Mouse (Mus musculus): Measurements from ENCODE around the gene Plch1. TPM values are rescaled to one million over a fixed set of nuclear protein-coding genes. Genes with fewer than 3 reads are reported as not detected.

Plch1 gene
- polyA plus RNA-seq, 3 experiments from 2014 or later: 0.11 to 0.19 TPM; not detected in 1

GRCm38 (mm10) chr3:63852828-63853227 is 46.4 kb downstream of the Plch1 start:
- no peak for ATAC-seq

- ATAC-seq: no peak
These were observed 48.1 kb downstream of the Plch1 start for GRCm38 (mm10) chr3:63851125-63851698.

GRCm38 (mm10) chr3:63849765-63850346 is 49.4 kb downstream of the Plch1 start:
- no peak for ATAC-seq

GRCm38 (mm10) chr3:63844141-63844540 is 55.1 kb downstream of the Plch1 start:
- no peak for ATAC-seq

GRCm38 (mm10) chr3:63842436-63842835 is 56.8 kb downstream of the Plch1 start:
- ATAC-seq: no peak

- ATAC-seq: no peak
These were observed 61.5 kb downstream of the Plch1 start for GRCm38 (mm10) chr3:63837750-63838149.

- no peak for ATAC-seq
These were observed 62.2 kb downstream of the Plch1 start for GRCm38 (mm10) chr3:63836937-63837632.

GRCm38 (mm10) chr3:63835816-63836215 is 63.5 kb downstream of the Plch1 start:
- no peak for ATAC-seq

- no peak for ATAC-seq
These were observed 75.3 kb downstream of the Plch1 start for GRCm38 (mm10) chr3:63823874-63824400.

GRCm38 (mm10) chr3:63822631-63823030 is 76.6 kb downstream of the Plch1 start:
- no peak for ATAC-seq

- ATAC-seq: no peak
These were observed 84.1 kb downstream of the Plch1 start for GRCm38 (mm10) chr3:63815131-63815530.

- ATAC-seq: no peak
These were observed 85.1 kb downstream of the Plch1 start for GRCm38 (mm10) chr3:63814203-63814602.

- no peak for ATAC-seq
These were observed 92.4 kb downstream of the Plch1 start for GRCm38 (mm10) chr3:63806906-63807305.

GRCm38 (mm10) chr3:63805496-63805895 is 93.8 kb downstream of the Plch1 start:
- no peak for ATAC-seq

- no peak for ATAC-seq
These were observed 98.6 kb downstream of the Plch1 start for GRCm38 (mm10) chr3:63800685-63801084.

- no peak for ATAC-seq
These were observed 112.4 kb downstream of the Plch1 start for GRCm38 (mm10) chr3:63786805-63787365.

- no peak for ATAC-seq
These were observed 126.5 kb downstream of the Plch1 start for GRCm38 (mm10) chr3:63772617-63773305.

- ATAC-seq: no peak
These were observed 138.5 kb downstream of the Plch1 start for GRCm38 (mm10) chr3:63760821-63761220.

GRCm38 (mm10) chr3:63740073-63740472 is 159.2 kb downstream of the Plch1 start:
- no peak for ATAC-seq

GRCm38 (mm10) chr3:63728325-63728724 is 170.9 kb downstream of the Plch1 start:
- ATAC-seq: no peak

- no peak for ATAC-seq
These were observed 172.5 kb downstream of the Plch1 start for GRCm38 (mm10) chr3:63726667-63727342.

GRCm38 (mm10) chr3:63693694-63694093 is 205.6 kb downstream of the Plch1 start:
- ATAC-seq: no peak
